In the genomic region with DNA sequence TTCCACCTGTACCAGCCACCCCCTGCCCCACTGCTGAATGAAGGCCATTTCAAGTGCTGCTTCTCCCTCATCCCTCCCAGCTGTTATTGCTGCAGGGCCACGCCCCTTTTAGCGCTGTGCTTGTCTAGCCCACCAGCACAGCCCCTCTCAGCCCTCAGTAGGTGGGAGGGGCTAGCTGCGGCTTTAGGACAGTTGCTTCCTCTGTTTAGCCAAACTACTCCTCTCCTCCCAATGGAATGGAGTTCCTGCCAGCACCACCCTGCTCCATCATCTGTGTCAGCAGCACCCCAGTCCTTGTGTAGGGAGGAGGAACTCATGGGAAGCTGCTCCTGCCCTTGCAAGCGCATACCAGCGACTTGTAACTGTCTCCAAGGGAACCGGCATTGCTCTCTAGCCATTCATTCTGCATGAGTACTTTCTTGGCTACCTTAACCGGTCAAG, we compare ENCODE assay signal across 7 mouse cellular contexts. TPM values are rescaled to one million over a fixed set of nuclear protein-coding genes. Genes with fewer than 3 reads are reported as not detected.
DNase-seq lines count a peak whose midpoint lies in the region; ATAC-seq and TF ChIP-seq lines count a peak whose summit lies in the region.

No protein-coding gene starts in this region.

- no peak for TF ChIP-seq POLR2A in limb, embryonic 14.5 days (IDR thresholded peaks at IDR 0.05; ENCODE audit: borderline replicate concordance, extremely low read depth, insufficient read depth, insufficient read length)

- peak overlapping the region; percentile 70 for H3K4me3 ChIP-seq in megakaryocyte, embryonic 14.5 days (replicated peaks)
- H3K4me3 ChIP-seq in forebrain, postnatal 0 days (ENCODE audit: low read depth, low read length): no peak overlapping the region
- no peak overlapping the region for H3K4me3 ChIP-seq in limb, embryonic 14.5 days (replicated peaks; ENCODE audit: low read length)

- H3K9ac ChIP-seq in forebrain, postnatal 0 days: 0 out of 2 replicates have a peak overlapping the region, but pooled peaks have one; percentile 6
- H3K9ac ChIP-seq in limb, embryonic 14.5 days (ENCODE audit: low read depth, low read length, severe bottlenecking): no peak overlapping the region

- H3K4me2 ChIP-seq in forebrain, postnatal 0 days (ENCODE audit: low read depth): peak overlapping the region; percentile 17; the same call in 1 of the 2 replicates
- peak overlapping the region; percentile 29 for H3K4me2 ChIP-seq in limb, embryonic 14.5 days (replicated peaks; ENCODE audit: low read depth, low read length, severe bottlenecking)

- H3K36me3 ChIP-seq in megakaryocyte, embryonic 14.5 days (replicated peaks; ENCODE audit: low read length): no peaks in the 10 kb centered on the region
- peaks cover 40% of the 10 kb centered on the region for H3K36me3 ChIP-seq in forebrain, postnatal 0 days (ENCODE audit: insufficient read depth)
- peaks cover 23% of the 10 kb centered on the region for H3K36me3 ChIP-seq in limb, embryonic 14.5 days (ENCODE audit: control insufficient read depth, insufficient read depth, low read length)

- no peaks in the 10 kb centered on the region for H3K9me3 ChIP-seq in megakaryocyte, embryonic 14.5 days
- no peaks in the 10 kb centered on the region for H3K9me3 ChIP-seq in forebrain, postnatal 0 days (ENCODE audit: low read length)
- no peaks in the 10 kb centered on the region for H3K9me3 ChIP-seq in limb, embryonic 14.5 days (ENCODE audit: control insufficient read depth, low read length)

- ATAC-seq in megakaryocyte, adult 5-6 weeks (ENCODE audit: poor library complexity, severe bottlenecking): no peak
- ATAC-seq in forebrain, postnatal 0 days: peak; percentile 77
- 0 out of 2 replicates have a peak, but pooled peaks have one; percentile 44 for ATAC-seq in limb, embryonic 14.5 days (ENCODE audit: low FRiP score, low read depth)

- 5% methylated on average over 7 of the region's 7 CpGs for WGBS in forebrain, postnatal 0 days
- WGBS in limb, embryonic 14.5 days: 21% methylated on average over 7 of the region's 7 CpGs

- H3K4me1 ChIP-seq in megakaryocyte, embryonic 14.5 days: peaks cover 18% of the 10 kb centered on the region
- H3K4me1 ChIP-seq in forebrain, postnatal 0 days (ENCODE audit: insufficient read depth): no peaks in the 10 kb centered on the region
- H3K4me1 ChIP-seq in limb, embryonic 14.5 days (ENCODE audit: control insufficient read depth, insufficient read depth, low read length): peaks cover 10% of the 10 kb centered on the region; the same call in 1 of the 2 replicates

- DNase-seq in forebrain, postnatal 0 days: peak; percentile 54
- DNase-seq in limb, embryonic 14.5 days (ENCODE audit: low spot score): peak; percentile 20
- no peak for DNase-seq in left cerebral cortex, adult 8-10 months (ENCODE audit: low spot score in 2 of 2)
- DNase-seq in gastrocnemius, postnatal 25 days: no peak
- DNase-seq in heart, adult 9 months (ENCODE audit: low spot score in 2 of 2): no peak

- TF ChIP-seq CTCF in forebrain, postnatal 0 days (IDR thresholded peaks at IDR 0.05; ENCODE audit: low read depth): peak; percentile 29; the same call in 1 of the 2 replicates

- H3K27ac ChIP-seq in forebrain, postnatal 0 days (ENCODE audit: low read depth, low read length): peak overlapping the region; percentile 36
- H3K27ac ChIP-seq in limb, embryonic 14.5 days (replicated peaks; ENCODE audit: low read depth, low read length): no peak overlapping the region

- H3K27me3 ChIP-seq in megakaryocyte, embryonic 14.5 days (replicated peaks): peaks cover 31% of the 10 kb centered on the region
- H3K27me3 ChIP-seq in forebrain, postnatal 0 days (ENCODE audit: insufficient read depth, low read length): no peaks in the 10 kb centered on the region
- H3K27me3 ChIP-seq in limb, embryonic 14.5 days (ENCODE audit: control insufficient read depth, insufficient read depth, low read length): no peaks in the 10 kb centered on the region

RNA-seq across cellular contexts. Expression of gene Wbp2nl, which starts 5.5 kb away (rescaled TPM):
- polyA plus RNA-seq in megakaryocyte, embryonic 14.5 days (2012; ENCODE audit: insufficient read depth, low replicate concordance): not detected in 2 replicates
- total RNA-seq in megakaryocyte, adult 5-6 weeks (2015): 0.22 TPM in 1 of 2 replicates, not detected in the other
- not detected in 2 replicates for total RNA-seq in megakaryocyte, adult 5-6 weeks (2017)
- total RNA-seq in forebrain, postnatal 0 days (2014; rRNA removed): 0.38 and 1.00 TPM in 2 replicates
- polyA plus RNA-seq in forebrain, postnatal 0 days (2015; fragmentation: Nextera tagmentation; extraction: Ambion mirVana): 0.42 and 0.59 TPM in 2 replicates
- 0.24 and 0.47 TPM in 2 replicates for polyA plus RNA-seq in limb, embryonic 14.5 days (2012; rRNA removed)
- not detected in 2 replicates for polyA plus RNA-seq in limb, embryonic 14.5 days (2014; fragmentation: Nextera tagmentation; extraction: Ambion mirVana)
- not detected for total RNA-seq in left cerebral cortex, adult 8-10 months (2022)
- not detected for total RNA-seq in gastrocnemius, postnatal 25 days (2021)

RNA-seq across cellular contexts. Expression of gene Sept3, which starts 18.6 kb away (rescaled TPM):
- polyA plus RNA-seq in megakaryocyte, embryonic 14.5 days (2012; ENCODE audit: insufficient read depth, low replicate concordance): 0.62 TPM in 1 of 2 replicates, not detected in the other
- total RNA-seq in megakaryocyte, adult 5-6 weeks (2015): 0.11 TPM in 1 of 2 replicates, not detected in the other
- 0.08 TPM in 1 of 2 replicates, not detected in the other for total RNA-seq in megakaryocyte, adult 5-6 weeks (2017)
- total RNA-seq in forebrain, postnatal 0 days (2014; rRNA removed): 550 and 602 TPM in 2 replicates
- 400 and 449 TPM in 2 replicates for polyA plus RNA-seq in forebrain, postnatal 0 days (2015; fragmentation: Nextera tagmentation; extraction: Ambion mirVana)
- polyA plus RNA-seq in limb, embryonic 14.5 days (2012; rRNA removed): 23.7 and 26.6 TPM in 2 replicates
- polyA plus RNA-seq in limb, embryonic 14.5 days (2014; fragmentation: Nextera tagmentation; extraction: Ambion mirVana): 12.0 and 13.3 TPM in 2 replicates
- total RNA-seq in left cerebral cortex, adult 8-10 months (2022): 100 to 1,000 TPM; 491 to 572 (median 530) TPM
- total RNA-seq in gastrocnemius, postnatal 25 days (2021): under 1 TPM; 0.54 to 1.00 TPM

RNA-seq across cellular contexts. Expression of gene 1500009C09Rik, which starts 41.1 kb away (rescaled TPM):
- polyA plus RNA-seq in megakaryocyte, embryonic 14.5 days (2012; ENCODE audit: insufficient read depth, low replicate concordance): 0.06 TPM in 1 of 2 replicates, not detected in the other
- total RNA-seq in megakaryocyte, adult 5-6 weeks (2015): not detected in 2 replicates
- not detected in 2 replicates for total RNA-seq in megakaryocyte, adult 5-6 weeks (2017)
- total RNA-seq in forebrain, postnatal 0 days (2014; rRNA removed): 119 and 139 TPM in 2 replicates
- polyA plus RNA-seq in forebrain, postnatal 0 days (2015; fragmentation: Nextera tagmentation; extraction: Ambion mirVana): 12.5 and 15.6 TPM in 2 replicates
- 0.35 and 0.40 TPM in 2 replicates for polyA plus RNA-seq in limb, embryonic 14.5 days (2012; rRNA removed)
- polyA plus RNA-seq in limb, embryonic 14.5 days (2014; fragmentation: Nextera tagmentation; extraction: Ambion mirVana): not detected in 2 replicates
- total RNA-seq in left cerebral cortex, adult 8-10 months (2022): 100 to 1,000 TPM; 104 to 114 (median 110) TPM
- not detected for total RNA-seq in gastrocnemius, postnatal 25 days (2021)

RNA-seq across cellular contexts. Expression of gene Naga, which starts 45.4 kb away (rescaled TPM):
- 280 and 641 TPM in 2 replicates for polyA plus RNA-seq in megakaryocyte, embryonic 14.5 days (2012; ENCODE audit: insufficient read depth, low replicate concordance)
- 159 and 162 TPM in 2 replicates for total RNA-seq in megakaryocyte, adult 5-6 weeks (2015)
- total RNA-seq in megakaryocyte, adult 5-6 weeks (2017): 145 and 160 TPM in 2 replicates
- total RNA-seq in forebrain, postnatal 0 days (2014; rRNA removed): 27.0 and 47.5 TPM in 2 replicates
- 26.7 and 33.7 TPM in 2 replicates for polyA plus RNA-seq in forebrain, postnatal 0 days (2015; fragmentation: Nextera tagmentation; extraction: Ambion mirVana)
- polyA plus RNA-seq in limb, embryonic 14.5 days (2012; rRNA removed): 101 and 118 TPM in 2 replicates
- polyA plus RNA-seq in limb, embryonic 14.5 days (2014; fragmentation: Nextera tagmentation; extraction: Ambion mirVana): 59.3 and 60.1 TPM in 2 replicates
- total RNA-seq in left cerebral cortex, adult 8-10 months (2022): 10 to 100 TPM; 37.8 to 45.2 (median 42.4) TPM
- 10 to 100 TPM; 13.1 to 15.0 TPM for total RNA-seq in gastrocnemius, postnatal 25 days (2021)

RNA-seq across cellular contexts. Expression of gene Pheta2, which starts 45.5 kb away (rescaled TPM):
- polyA plus RNA-seq in megakaryocyte, embryonic 14.5 days (2012; ENCODE audit: insufficient read depth, low replicate concordance): 1.2 and 5.5 TPM in 2 replicates
- total RNA-seq in megakaryocyte, adult 5-6 weeks (2015): 2.4 and 2.7 TPM in 2 replicates
- total RNA-seq in megakaryocyte, adult 5-6 weeks (2017): 3.5 and 3.7 TPM in 2 replicates
- 1.4 and 3.5 TPM in 2 replicates for total RNA-seq in forebrain, postnatal 0 days (2014; rRNA removed)
- 0.83 and 1.1 TPM in 2 replicates for polyA plus RNA-seq in forebrain, postnatal 0 days (2015; fragmentation: Nextera tagmentation; extraction: Ambion mirVana)
- 12.8 and 15.3 TPM in 2 replicates for polyA plus RNA-seq in limb, embryonic 14.5 days (2012; rRNA removed)
- polyA plus RNA-seq in limb, embryonic 14.5 days (2014; fragmentation: Nextera tagmentation; extraction: Ambion mirVana): 11.9 and 14.1 TPM in 2 replicates
- total RNA-seq in left cerebral cortex, adult 8-10 months (2022): under 1 TPM; 0.26 to 0.58 (median 0.48) TPM
- total RNA-seq in gastrocnemius, postnatal 25 days (2021): under 1 TPM; 0.87 to 0.96 TPM

Comparison
In these comparisons a context has a peak if more than half of its experiments do, and no peak if none do; other contexts are left out.
1. DNase-seq: peak in forebrain, postnatal 0 days (single experiment) and limb, embryonic 14.5 days (single experiment); none in left cerebral cortex, adult 8-10 months (0 of 2), gastrocnemius, postnatal 25 days (single experiment) and heart, adult 9 months (0 of 2).
2. RNA of gene Sept3, which starts 18.6 kb away (total RNA-seq): 550 to 602 TPM in forebrain, postnatal 0 days and 491 to 572 TPM in left cerebral cortex, adult 8-10 months; 0.54 to 1.00 TPM in gastrocnemius, postnatal 25 days and 0.08 to 0.11 TPM in megakaryocyte, adult 5-6 weeks; every median in the first group is over 100 times any median in the second.
3. RNA of gene 1500009C09Rik, which starts 41.1 kb away (total RNA-seq): 119 to 139 TPM in forebrain, postnatal 0 days and 104 to 114 TPM in left cerebral cortex, adult 8-10 months; not detected in megakaryocyte, adult 5-6 weeks and not detected in gastrocnemius, postnatal 25 days; every median in the first group is over 100 times any median in the second.